Mouse (Mus musculus): ENCODE data around the gene Anxa11.

Gene Anxa11

GRCm38 (mm10) chr14:25851189-25851588 is 9.2 kb downstream of the Anxa11 start:
- DNase-seq (ENCODE audit: low read depth, low spot score): no peak
- H3K27me3 ChIP-seq (ENCODE audit: control insufficient read depth, insufficient read depth, low read length, poor library complexity, severe bottlenecking): no peaks in the 10 kb centered on the region
- no peaks in the 10 kb centered on the region for H3K36me3 ChIP-seq (ENCODE audit: control insufficient read depth, insufficient read depth, low read length, poor library complexity, severe bottlenecking)

GRCm38 (mm10) chr14:25852121-25852561 is 10.2 kb downstream of the Anxa11 start:
- Histone ChIP-seq H3K27me3 (ENCODE audit: control insufficient read depth, insufficient read depth, low read length, poor library complexity, severe bottlenecking) (no peaks in the 10 kb centered on the region), H3K36me3 (ENCODE audit: control insufficient read depth, insufficient read depth, low read length, poor library complexity, severe bottlenecking) (no peaks in the 10 kb centered on the region)
- no peak for DNase-seq (ENCODE audit: low read depth, low spot score)

- Histone ChIP-seq H3K36me3 (ENCODE audit: control insufficient read depth, insufficient read depth, low read length, poor library complexity, severe bottlenecking) (no peaks in the 10 kb centered on the region), H3K27me3 (ENCODE audit: control insufficient read depth, insufficient read depth, low read length, poor library complexity, severe bottlenecking) (no peaks in the 10 kb centered on the region)
- no peak for DNase-seq (ENCODE audit: low read depth, low spot score)
Observed at GRCm38 (mm10) chr14:25853295-25853694, 11.3 kb downstream of the Anxa11 start.

GRCm38 (mm10) chr14:25853717-25854452 is 11.9 kb downstream of the Anxa11 start:
- H3K27me3 ChIP-seq (ENCODE audit: control insufficient read depth, insufficient read depth, low read length, poor library complexity, severe bottlenecking): no peaks in the 10 kb centered on the region
- H3K36me3 ChIP-seq (ENCODE audit: control insufficient read depth, insufficient read depth, low read length, poor library complexity, severe bottlenecking): no peaks in the 10 kb centered on the region
- no peak for DNase-seq (ENCODE audit: low read depth, low spot score)

GRCm38 (mm10) chr14:25855241-25855885 is 13.4 kb downstream of the Anxa11 start:
- no peaks in the 10 kb centered on the region for H3K36me3 ChIP-seq (ENCODE audit: control insufficient read depth, insufficient read depth, low read length, poor library complexity, severe bottlenecking)
- DNase-seq (ENCODE audit: low read depth, low spot score): peak; percentile 57
- H3K27me3 ChIP-seq (ENCODE audit: control insufficient read depth, insufficient read depth, low read length, poor library complexity, severe bottlenecking): no peaks in the 10 kb centered on the region

GRCm38 (mm10) chr14:25857168-25857621 is 15.2 kb downstream of the Anxa11 start:
- H3K36me3 ChIP-seq (ENCODE audit: control insufficient read depth, insufficient read depth, low read length, poor library complexity, severe bottlenecking): no peaks in the 10 kb centered on the region
- peak; percentile 36 for DNase-seq (ENCODE audit: low read depth, low spot score)
- H3K27me3 ChIP-seq (ENCODE audit: control insufficient read depth, insufficient read depth, low read length, poor library complexity, severe bottlenecking): no peaks in the 10 kb centered on the region

- DNase-seq (ENCODE audit: low read depth, low spot score): no peak
- no peaks in the 10 kb centered on the region for H3K36me3 ChIP-seq (ENCODE audit: control insufficient read depth, insufficient read depth, low read length, poor library complexity, severe bottlenecking)
- H3K27me3 ChIP-seq (ENCODE audit: control insufficient read depth, insufficient read depth, low read length, poor library complexity, severe bottlenecking): no peaks in the 10 kb centered on the region
Observed at GRCm38 (mm10) chr14:25857940-25858339, 16.0 kb downstream of the Anxa11 start.

GRCm38 (mm10) chr14:25861771-25862530 is 20.0 kb downstream of the Anxa11 start:
- DNase-seq (ENCODE audit: low read depth, low spot score): no peak
- H3K27me3 ChIP-seq (ENCODE audit: control insufficient read depth, insufficient read depth, low read length, poor library complexity, severe bottlenecking): no peaks in the 10 kb centered on the region
- H3K36me3 ChIP-seq (ENCODE audit: control insufficient read depth, insufficient read depth, low read length, poor library complexity, severe bottlenecking): no peaks in the 10 kb centered on the region

- no peak for DNase-seq (ENCODE audit: low read depth, low spot score)
- H3K27me3 ChIP-seq (ENCODE audit: control insufficient read depth, insufficient read depth, low read length, poor library complexity, severe bottlenecking): no peaks in the 10 kb centered on the region
- no peaks in the 10 kb centered on the region for H3K36me3 ChIP-seq (ENCODE audit: control insufficient read depth, insufficient read depth, low read length, poor library complexity, severe bottlenecking)
Observed at GRCm38 (mm10) chr14:25863721-25864120, 21.8 kb downstream of the Anxa11 start.

GRCm38 (mm10) chr14:25865251-25865650 is 23.3 kb downstream of the Anxa11 start:
- DNase-seq (ENCODE audit: low read depth, low spot score): no peak
- no peaks in the 10 kb centered on the region for H3K27me3 ChIP-seq (ENCODE audit: control insufficient read depth, insufficient read depth, low read length, poor library complexity, severe bottlenecking)
- H3K36me3 ChIP-seq (ENCODE audit: control insufficient read depth, insufficient read depth, low read length, poor library complexity, severe bottlenecking): no peaks in the 10 kb centered on the region; the same call in 1 of the 2 replicates

- Histone ChIP-seq H3K36me3 (ENCODE audit: control insufficient read depth, insufficient read depth, low read length, poor library complexity, severe bottlenecking) (no peaks in the 10 kb centered on the region; the same call in 1 of the 2 replicates), H3K27me3 (ENCODE audit: control insufficient read depth, insufficient read depth, low read length, poor library complexity, severe bottlenecking) (no peaks in the 10 kb centered on the region)
- DNase-seq (ENCODE audit: low read depth, low spot score): no peak
Observed at GRCm38 (mm10) chr14:25866384-25866783, 24.4 kb downstream of the Anxa11 start.

- H3K36me3 ChIP-seq (ENCODE audit: control insufficient read depth, insufficient read depth, low read length, poor library complexity, severe bottlenecking): no peaks in the 10 kb centered on the region; the same call in 1 of the 2 replicates
- no peak for DNase-seq (ENCODE audit: low read depth, low spot score)
- H3K27me3 ChIP-seq (ENCODE audit: control insufficient read depth, insufficient read depth, low read length, poor library complexity, severe bottlenecking): no peaks in the 10 kb centered on the region
Observed at GRCm38 (mm10) chr14:25866832-25867231, 24.9 kb downstream of the Anxa11 start.

- DNase-seq (ENCODE audit: low read depth, low spot score): no peak
- Histone ChIP-seq H3K27me3 (ENCODE audit: control insufficient read depth, insufficient read depth, low read length, poor library complexity, severe bottlenecking) (no peaks in the 10 kb centered on the region), H3K36me3 (ENCODE audit: control insufficient read depth, insufficient read depth, low read length, poor library complexity, severe bottlenecking) (peaks cover 2% of the 10 kb centered on the region)
Observed at GRCm38 (mm10) chr14:25867834-25868233, 25.9 kb downstream of the Anxa11 start.

- no peak for DNase-seq (ENCODE audit: low read depth, low spot score)
- Histone ChIP-seq H3K36me3 (ENCODE audit: control insufficient read depth, insufficient read depth, low read length, poor library complexity, severe bottlenecking) (peaks cover 4% of the 10 kb centered on the region), H3K27me3 (ENCODE audit: control insufficient read depth, insufficient read depth, low read length, poor library complexity, severe bottlenecking) (no peaks in the 10 kb centered on the region)
Observed at GRCm38 (mm10) chr14:25868706-25869105, 26.8 kb downstream of the Anxa11 start.

All from splenic B cell, adult 2 months (primary cell).